Mouse (Mus musculus) cerebellum, adult 11-12 months (tissue): ENCODE measurements around the gene Nutm1.
"Not testable (repeated sequence)": the region's sequence is repeated elsewhere in the genome, so short reads cannot be mapped to it uniquely, and the experiment has no call there.

ENCODE experiments used
- DNase-seq: peaks from one replicate; pipeline ENCODE4 v3.0.0; 2022

The Nutm1 gene

GRCm38 (mm10) chr2:112259241-112259962, at the start of gene Nutm1:
Gene Nutm1 (minus strand): TSS chr2:112259291.
- no peak for DNase-seq

GRCm38 (mm10) chr2:112308671-112309070, 49.6 kb upstream of the Nutm1 start:
- no peak for DNase-seq

- no peak for DNase-seq
Measured at GRCm38 (mm10) chr2:112298221-112298620, 39.1 kb upstream of the Nutm1 start.

- DNase-seq, result no peak
Measured at GRCm38 (mm10) chr2:112296211-112296610, 37.1 kb upstream of the Nutm1 start.

- no peak for DNase-seq
Measured at GRCm38 (mm10) chr2:112292823-112293222, 33.7 kb upstream of the Nutm1 start.

GRCm38 (mm10) chr2:112289507-112289906, 30.4 kb upstream of the Nutm1 start:
- DNase-seq, result no peak

- no peak for DNase-seq
Measured at GRCm38 (mm10) chr2:112287059-112287458, 28.0 kb upstream of the Nutm1 start.

GRCm38 (mm10) chr2:112286062-112286461, 27.0 kb upstream of the Nutm1 start:
- not testable (repeated sequence) for DNase-seq

GRCm38 (mm10) chr2:112285031-112285390, 25.9 kb upstream of the Nutm1 start:
- DNase-seq, result no peak

GRCm38 (mm10) chr2:112284363-112285030, 25.4 kb upstream of the Nutm1 start:
- DNase-seq, result no peak

- no peak for DNase-seq
Measured at GRCm38 (mm10) chr2:112282846-112283245, 23.8 kb upstream of the Nutm1 start.

- no peak for DNase-seq
Measured at GRCm38 (mm10) chr2:112276870-112277269, 17.8 kb upstream of the Nutm1 start.

- no peak for DNase-seq
Measured at GRCm38 (mm10) chr2:112273474-112273873, 14.4 kb upstream of the Nutm1 start.

GRCm38 (mm10) chr2:112272909-112273308, 13.8 kb upstream of the Nutm1 start:
- no peak for DNase-seq

- DNase-seq, result no peak
Measured at GRCm38 (mm10) chr2:112270011-112270410, 10.9 kb upstream of the Nutm1 start.

- no peak for DNase-seq
Measured at GRCm38 (mm10) chr2:112267547-112268269, 8.6 kb upstream of the Nutm1 start.

- no peak for DNase-seq
Measured at GRCm38 (mm10) chr2:112266780-112267179, 7.7 kb upstream of the Nutm1 start.

- peak; percentile 77 for DNase-seq
Measured at GRCm38 (mm10) chr2:112266242-112266592, 7.1 kb upstream of the Nutm1 start, which contains the start of gene Gm21985. Gene Gm21985 (plus strand): TSS chr2:112266314.

- DNase-seq, result peak; percentile 94
Measured at GRCm38 (mm10) chr2:112265448-112266241, 6.6 kb upstream of the Nutm1 start, which contains the start of gene Slc12a6. Gene Slc12a6 (plus strand): TSS chr2:112265825.

GRCm38 (mm10) chr2:112264364-112264763, 5.3 kb upstream of the Nutm1 start:
- no peak for DNase-seq

GRCm38 (mm10) chr2:112262779-112263295, 3.7 kb upstream of the Nutm1 start:
- no peak for DNase-seq
